Mouse (Mus musculus): ENCODE data around the gene Pyroxd2.
"Not testable (repeated sequence)": the region's sequence is repeated elsewhere in the genome, so short reads cannot be mapped to it uniquely, and the experiment has no call there.

Pyroxd2 gene

GRCm38 (mm10) chr19:42690256-42690655 lies 62.3 kb downstream of the Pyroxd2 start:
- in situ Hi-C loops (cut with MseI, MboI), result no loop called here

- in situ Hi-C loops (cut with MseI, MboI), result no loop called here
These were observed 62.8 kb downstream of the Pyroxd2 start for GRCm38 (mm10) chr19:42689786-42690185.

GRCm38 (mm10) chr19:42689321-42689720 lies 63.3 kb downstream of the Pyroxd2 start:
- in situ Hi-C loops (cut with MseI, MboI), result no loop called here

GRCm38 (mm10) chr19:42682776-42683175 lies 69.8 kb downstream of the Pyroxd2 start:
- in situ Hi-C loops (cut with MseI, MboI), result not testable (repeated sequence)

GRCm38 (mm10) chr19:42678191-42678590 lies 74.4 kb downstream of the Pyroxd2 start:
- in situ Hi-C loops (cut with MseI, MboI), result no loop called here

- in situ Hi-C loops (cut with MseI, MboI), result no loop called here
These were observed 75.1 kb downstream of the Pyroxd2 start for GRCm38 (mm10) chr19:42677452-42677851.

GRCm38 (mm10) chr19:42676931-42677330 lies 75.6 kb downstream of the Pyroxd2 start:
- in situ Hi-C loops (cut with MseI, MboI), result no loop called here
